Mouse (Mus musculus) testis, adult 2 months (tissue): Measurements from ENCODE around the gene Atp8a2.

Source experiments
- CTCF ChIP-seq: fragments of 200-500 bp; IDR thresholded peaks from 2 replicates; pipeline ENCODE4 v1.5.1; 2012; ENCODE audit warnings: low read depth, mild to moderate bottlenecking, inconsistent platforms, low read length, moderate library complexity; ENCODE audit not compliant: control insufficient read depth, insufficient read depth, insufficient replicate concordance
- POLR2A ChIP-seq: fragments of 200-500 bp; IDR thresholded peaks from 2 replicates; pipeline ENCODE4 v1.6.1; 2012; ENCODE audit warnings: low read depth, mild to moderate bottlenecking, inconsistent platforms, low read length, moderate library complexity; ENCODE audit not compliant: control insufficient read depth

DNA sequence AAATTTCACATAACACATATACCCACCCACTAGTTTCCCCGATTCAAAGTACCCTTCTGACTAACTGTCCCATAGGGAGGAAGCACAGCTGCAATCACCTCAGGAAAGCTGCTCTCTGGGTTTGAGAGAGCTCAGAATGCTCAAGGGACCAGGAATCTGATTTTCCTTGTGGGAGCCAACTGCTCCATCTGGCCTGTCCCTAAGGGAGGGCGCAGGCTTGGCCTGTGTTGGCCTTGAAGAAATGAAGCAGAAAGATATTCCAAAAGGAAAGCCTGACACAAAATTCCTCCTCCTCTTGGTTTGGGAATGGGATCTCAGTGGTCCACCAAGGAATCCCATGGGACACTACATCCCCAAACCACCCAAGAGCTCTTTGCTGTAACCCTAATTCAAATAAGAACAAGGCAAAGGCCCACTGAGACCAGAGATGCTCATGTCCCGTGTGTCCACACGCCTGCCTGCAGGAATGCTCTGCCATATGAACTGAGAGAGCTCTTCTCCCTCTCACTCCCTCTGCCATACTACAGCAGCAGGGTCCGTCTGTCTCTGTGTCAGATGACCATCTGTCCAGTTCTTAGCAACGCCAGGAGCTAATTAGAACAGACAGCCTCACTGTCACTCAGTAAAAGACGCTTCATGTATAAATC, 293.4 kb downstream of the Atp8a2 start:
- TF ChIP-seq CTCF, result no peak
- no peak for TF ChIP-seq POLR2A
